Mouse (Mus musculus) ovary, postnatal 14 days (tissue): Measurements from ENCODE around the gene Cir1.
A peak's percentile ranks its signal among the peaks of the same experiment; 100 is the strongest.

ENCODE experiments used
- DNase-seq: peaks from one replicate; pipeline ENCODE4 v3.0.0; 2022; ENCODE audit warnings: low spot score

The Cir1 gene

DNA sequence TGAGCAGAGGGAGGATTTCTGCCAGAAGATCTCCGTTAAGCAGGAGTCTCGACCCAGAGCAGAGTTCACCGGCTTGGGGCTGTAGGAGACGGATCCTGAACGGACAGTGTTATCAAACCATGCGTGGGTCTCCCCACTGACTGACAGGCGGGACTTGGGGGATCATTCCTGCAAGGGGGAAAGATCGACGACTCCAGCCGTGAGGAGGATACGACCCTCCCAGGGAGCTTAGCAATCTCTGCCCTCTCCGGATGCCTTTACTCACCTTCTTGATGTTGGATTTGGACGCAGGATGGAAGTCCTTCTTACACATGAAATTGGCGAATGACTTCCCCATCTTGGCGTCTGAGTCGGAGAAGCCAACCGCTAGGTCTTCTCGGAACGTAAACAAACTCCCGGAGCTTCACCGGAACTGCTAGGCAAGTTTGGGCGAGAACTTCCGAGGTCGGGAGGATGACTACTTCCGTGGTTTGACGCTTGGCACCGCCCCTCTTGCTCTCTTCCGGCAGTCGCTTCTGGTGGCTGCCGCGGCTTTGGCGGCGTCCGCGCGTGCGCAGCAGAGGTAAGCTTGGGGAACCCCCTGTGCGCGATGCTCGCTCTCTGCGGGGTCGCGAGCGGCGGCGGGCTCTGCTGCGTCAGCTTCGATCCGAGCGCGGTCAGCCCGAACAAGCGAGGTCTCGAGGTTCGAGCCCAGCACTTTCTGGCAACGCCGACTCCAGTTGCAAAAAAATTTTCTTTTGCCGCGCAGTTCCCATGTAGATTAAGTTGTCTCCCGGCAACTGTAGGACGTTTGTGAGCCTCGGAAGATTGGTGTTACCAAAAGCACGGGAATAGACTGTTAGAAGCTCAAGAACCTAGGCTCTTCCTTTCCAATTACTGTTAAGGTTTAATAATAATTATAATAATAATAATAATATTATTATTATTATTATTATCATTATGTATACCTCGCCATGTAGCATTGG, at the start of gene Cir1, which contains the start of gene Scrn3:
Gene Cir1, minus strand, starts transcription at position 550 of the 965 bp plus-strand sequence.
Gene Scrn3, plus strand, starts transcription at position 450 of the 965 bp plus-strand sequence.
- DNase-seq = peak; percentile 86

DNA sequence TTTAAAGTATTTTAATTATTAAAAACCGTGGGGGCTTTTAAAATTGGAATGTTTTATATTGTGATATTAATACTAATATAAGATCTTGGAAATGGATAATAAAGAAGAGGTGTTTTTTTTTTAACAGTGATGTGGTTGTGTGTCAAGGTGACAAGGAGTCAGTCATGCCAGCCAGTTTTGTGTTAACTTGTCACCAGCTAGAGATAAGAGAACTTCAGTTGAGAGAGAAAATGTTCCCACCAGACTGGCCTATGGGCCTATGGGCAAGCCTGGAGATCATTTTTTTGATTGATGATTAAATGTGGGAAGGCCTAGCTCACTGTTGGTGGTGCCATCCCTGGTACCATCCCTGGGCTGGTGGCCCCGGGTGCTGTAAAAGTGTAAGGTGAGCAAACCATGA, 48.0 kb upstream of the Cir1 start:
- DNase-seq = no peak

DNA sequence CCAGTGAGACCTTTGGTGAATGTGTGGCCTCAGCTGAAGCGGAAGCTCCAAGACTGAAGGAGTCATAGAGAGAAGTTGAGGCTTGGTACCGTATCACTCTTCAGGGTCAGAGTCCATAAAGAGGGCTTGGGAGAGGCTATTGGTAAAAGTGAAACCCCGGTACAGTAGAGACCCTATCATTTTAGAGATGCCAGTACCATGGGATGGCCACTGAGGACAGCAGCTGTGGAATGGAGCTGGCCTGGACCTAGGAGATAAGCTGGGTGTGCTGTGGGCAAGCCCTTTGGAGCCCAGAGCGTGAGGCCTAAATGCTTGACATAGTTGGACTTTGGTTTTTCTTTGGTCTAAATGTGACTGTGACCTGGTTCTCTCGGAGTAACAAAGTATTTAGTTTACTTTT, 47.4 kb upstream of the Cir1 start:
- no peak for DNase-seq

DNA sequence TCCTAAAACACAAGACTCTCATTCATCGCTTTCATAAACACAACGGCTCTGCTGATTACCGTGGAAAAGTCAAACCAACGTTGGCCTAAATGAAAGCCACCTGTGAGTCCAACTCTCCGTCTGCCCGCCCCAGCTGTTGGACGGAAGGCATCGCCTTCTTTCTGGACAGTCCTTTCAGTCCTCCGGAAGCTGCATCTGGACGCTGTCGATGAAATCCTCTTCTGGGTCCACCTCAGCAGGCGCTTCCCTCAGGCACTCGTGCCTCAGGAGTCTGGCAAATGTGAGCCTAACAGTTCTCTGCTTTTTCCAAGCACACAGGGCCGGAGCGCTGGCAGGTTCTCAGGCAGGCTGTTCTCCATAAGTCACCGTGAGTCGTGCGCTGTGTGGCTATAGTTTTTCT, 44.5 kb upstream of the Cir1 start:
- DNase-seq = no peak

DNA sequence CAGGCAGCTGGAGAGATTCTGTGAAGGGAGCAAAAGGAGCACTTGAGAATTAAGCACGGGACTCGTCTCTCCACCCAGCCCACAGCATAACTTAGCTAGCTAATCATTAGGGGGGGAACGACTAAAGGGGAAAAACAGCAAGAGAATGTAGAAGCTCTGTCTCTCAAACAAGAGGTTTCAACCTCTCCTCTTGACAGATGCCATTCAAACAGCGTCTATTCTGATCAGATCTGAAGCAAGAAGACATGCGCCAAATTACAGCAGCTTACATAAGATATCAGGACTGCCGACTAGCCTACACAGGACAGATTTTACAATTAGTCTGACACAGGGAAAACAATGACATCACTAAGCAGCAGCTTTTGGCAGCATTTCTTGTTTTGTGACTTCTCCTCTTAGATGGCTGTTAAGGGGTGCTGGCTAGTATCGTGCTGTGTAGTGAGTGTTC, 39.5 kb upstream of the Cir1 start:
- DNase-seq = no peak

DNA sequence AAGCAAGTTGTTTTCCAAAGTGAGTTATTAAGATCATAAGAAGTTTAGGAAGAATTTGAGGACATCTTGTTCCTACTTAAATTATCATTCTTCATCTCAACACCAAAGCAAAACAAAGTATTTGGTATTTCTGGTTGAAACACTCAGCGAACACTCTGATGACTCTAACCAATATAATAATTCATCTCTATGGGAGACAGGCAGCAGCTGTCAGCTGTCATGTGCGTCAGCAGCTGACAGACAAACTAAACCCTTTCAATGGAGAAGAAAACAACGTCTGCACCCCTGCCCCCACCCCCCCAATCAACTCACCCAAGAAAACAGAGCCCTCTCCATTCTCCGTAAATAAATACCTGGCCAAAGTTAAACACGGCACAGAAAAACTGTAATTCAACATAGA, 39.0 kb upstream of the Cir1 start:
- DNase-seq = no peak

DNA sequence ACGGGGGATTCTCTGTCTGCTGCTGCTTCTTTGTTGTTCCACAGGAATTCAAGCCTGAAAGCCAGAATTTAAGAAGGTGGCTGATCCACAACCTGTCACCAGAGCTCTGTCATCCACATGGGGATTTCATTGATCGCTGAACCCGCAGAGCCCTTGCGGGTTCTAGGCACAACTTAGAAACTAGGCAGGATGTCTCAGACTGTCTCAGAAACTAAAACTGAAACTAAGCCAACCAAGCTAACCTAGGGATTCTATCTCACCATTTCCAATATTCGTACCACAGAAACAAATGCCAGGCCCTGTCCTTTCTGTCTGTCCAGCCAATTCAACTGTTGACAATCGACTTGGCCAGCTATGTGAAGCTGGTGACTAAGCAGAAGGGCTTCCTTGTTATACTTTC, 35.7 kb upstream of the Cir1 start:
- DNase-seq = no peak

DNA sequence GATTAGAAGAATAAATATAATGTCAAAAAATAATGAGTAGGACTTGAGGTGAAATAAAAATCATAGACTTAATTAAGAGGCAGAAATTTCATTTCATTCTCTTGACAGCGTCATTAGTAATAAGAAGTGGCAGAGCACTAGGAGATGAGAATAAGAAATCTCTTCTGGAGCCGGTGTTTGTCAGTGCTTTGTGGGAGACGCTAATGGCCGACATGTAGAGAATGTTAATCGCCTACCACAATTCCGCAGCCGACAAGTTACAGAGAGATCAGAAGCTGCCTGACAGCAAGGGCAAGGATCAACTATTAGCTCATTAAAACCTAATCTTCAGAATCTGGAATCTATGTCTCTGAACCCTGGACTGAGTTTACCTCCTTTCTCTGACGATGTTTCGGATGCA, 35.3 kb upstream of the Cir1 start:
- no peak for DNase-seq

DNA sequence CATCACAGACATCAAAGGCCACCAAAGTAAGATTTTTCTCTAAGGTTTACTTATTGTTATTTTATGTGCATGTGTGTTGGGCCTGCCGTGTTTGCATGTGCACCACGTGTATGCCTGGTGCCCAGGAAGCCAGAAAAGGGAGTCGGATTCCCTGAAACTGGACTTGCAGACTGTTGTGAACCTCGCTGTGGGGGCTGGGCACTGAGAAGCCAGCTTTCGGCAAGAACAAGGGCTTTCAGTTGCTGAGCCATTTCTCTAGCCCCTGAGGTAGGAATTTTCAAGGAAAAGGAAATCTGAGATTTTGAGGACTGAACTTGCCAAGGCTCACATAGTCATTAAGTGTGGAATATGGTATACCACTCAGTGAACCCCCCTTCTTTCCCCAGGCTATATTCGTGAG, 34.6 kb upstream of the Cir1 start:
- no peak for DNase-seq

DNA sequence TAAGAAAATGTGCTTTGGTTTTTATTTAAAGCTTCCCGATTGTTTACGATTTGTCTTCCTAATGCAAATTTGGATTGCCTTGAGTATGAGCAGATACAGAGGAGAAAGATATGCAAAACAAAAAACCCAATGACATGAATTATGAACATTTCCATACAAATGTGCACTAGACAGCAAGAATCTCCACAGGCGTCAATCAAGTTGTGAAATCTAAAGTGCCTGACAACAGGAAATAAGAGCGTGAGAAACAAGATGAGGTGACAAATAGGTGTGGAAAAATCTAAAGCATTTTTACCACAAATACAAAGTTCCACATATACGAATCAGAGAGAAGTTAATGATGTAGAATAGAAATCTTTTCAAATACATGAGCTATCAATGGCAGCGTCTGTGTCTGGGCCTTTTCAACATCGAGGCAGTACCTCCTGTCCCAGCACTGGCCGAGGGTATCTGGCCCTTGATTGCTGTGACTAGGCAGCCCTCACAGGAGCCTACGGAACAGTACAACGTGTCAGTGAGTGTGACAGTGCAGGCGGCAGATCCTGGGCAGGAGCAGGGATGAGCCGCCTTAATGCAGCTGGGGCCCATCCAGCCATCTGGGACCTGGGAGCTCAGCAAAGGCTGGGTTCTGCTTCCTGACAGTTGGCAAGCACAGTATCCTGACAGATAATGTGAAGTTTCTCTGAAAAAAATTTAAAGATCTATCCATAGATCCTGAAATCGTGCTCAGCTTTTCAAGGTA, 34.0 kb upstream of the Cir1 start:
- no peak for DNase-seq

DNA sequence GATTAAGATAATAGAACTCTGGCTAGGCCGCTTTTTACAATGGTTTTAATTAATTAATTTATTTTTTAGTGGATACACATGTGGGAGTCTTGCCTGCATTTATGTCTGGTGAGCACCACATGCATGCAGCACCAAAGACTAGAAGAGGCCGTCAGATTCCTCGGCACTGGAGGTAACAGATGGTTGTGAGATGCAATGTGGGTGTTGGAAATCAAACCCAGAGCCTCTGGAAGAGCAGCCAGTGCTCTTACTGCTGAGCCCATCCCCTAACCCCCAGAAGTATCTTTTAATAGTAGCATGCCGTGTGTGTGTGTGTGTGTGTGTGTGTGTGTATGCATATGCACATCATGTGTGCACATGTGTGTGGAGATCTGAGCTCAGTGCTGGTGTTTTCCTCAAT, 32.7 kb upstream of the Cir1 start:
- DNase-seq = no peak

DNA sequence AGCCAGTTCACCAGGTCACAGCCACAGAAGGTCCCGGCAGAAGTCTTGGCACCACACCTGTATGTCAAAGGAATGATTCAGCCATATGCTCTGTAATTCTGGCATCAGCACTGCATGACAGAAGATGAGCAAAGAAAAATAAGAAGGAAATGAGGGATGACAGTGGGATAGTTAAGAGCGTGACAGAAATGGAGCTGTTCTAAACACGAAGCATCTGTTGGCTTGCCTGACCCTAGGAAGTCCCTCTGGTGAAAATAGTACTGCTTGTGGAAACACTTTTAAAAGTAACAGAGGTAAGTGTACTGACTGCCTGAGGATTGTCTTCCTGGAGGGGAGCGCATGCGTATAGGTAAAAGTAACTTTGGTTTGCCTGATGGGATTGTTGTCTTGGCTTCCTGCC, 31.2 kb upstream of the Cir1 start:
- no peak for DNase-seq

DNA sequence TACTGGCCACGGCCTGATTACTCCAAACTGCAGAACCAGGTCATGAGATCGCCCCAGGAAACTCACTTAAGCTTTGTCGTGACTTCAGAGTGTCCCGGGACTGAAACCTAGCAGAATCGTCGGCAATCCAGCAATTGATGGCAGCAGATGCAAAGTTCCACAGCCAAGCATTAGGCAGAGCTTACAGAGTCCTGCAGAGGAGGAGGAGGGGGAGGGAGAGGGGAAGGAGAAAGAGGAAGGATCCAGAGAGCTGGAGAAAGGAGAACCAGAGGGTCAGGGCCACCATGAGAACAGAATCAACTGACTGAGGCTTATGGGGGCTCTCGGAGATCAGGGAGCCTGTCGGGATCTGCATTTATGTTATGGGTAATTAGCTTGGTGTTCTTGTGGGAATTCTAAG, 25.9 kb upstream of the Cir1 start:
- DNase-seq = no peak

DNA sequence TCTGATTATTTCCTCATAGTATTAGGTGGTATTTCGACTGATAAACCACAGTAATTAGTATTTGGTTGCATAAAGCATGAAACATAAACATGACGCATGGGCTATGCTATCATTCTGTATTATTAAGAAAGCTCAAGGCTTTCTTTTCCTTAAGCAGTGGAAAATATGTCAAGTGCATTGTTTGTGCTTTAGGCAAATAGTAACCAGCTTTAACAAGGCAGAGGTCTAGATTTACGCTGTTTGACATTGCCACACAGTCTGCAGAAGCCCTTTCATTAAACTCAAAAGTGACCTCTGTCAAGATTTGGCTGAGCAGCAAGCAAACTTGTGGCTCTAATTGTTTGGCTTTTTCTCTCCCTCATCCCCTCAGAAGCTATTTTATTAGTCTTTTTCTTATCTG, 23.4 kb upstream of the Cir1 start:
- no peak for DNase-seq

DNA sequence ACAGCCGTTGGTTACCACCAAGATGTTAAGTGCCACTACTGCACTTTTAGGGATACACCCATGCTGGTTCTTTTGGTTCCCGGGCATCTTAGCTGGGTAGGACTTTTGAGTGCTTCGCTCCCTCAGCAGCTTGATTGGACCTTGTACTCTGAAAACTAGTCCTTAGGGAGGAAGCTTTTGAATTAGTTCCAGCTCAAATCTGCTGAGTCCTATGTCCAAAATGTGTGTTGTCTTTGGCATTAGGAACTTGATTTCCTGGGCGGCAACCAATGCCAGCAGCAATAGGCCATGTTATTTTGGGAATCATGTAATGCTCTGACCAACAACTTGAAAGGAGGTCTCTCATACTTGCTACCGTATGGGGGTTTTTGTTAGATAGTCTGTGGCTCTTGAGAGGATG, 13.4 kb upstream of the Cir1 start:
- no peak for DNase-seq

DNA sequence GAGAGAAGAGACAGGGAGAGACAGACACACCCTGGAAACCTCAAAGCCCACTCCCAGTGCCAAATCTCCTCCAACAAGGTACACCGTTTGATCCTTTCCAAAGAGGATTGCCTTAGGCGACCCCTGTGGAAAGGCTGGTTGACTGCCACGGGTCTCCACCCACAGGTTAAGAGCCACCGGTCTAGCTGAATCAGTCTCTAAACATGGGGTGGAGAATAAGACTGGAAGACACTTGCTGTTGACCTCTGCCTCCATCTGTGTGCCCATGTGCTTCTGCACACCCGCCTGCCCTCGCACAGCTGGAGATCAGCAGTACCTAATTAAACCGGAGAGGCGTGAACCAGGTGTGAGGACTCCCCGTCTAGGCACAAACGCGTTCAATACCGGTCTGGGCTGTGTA, 10.5 kb upstream of the Cir1 start:
- no peak for DNase-seq

DNA sequence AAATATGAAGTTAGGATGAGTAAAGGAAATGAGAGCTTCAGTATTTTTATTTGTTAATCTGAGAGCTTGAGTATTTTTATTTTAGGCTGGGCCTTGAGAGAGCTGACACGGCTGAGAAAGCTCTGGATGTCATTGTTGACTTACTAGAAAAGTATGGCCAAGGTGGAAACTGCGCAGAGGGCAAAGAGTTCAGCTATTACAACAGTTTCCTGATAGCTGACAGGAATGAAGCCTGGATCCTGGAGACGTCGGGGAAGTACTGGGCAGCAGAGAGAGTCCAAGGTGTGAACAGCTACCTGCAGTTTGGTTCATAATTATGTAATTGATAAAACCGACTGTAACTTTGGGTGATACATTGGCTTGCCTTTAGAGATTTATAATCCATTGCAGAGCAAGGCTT, 6.7 kb upstream of the Cir1 start:
- no peak for DNase-seq

DNA sequence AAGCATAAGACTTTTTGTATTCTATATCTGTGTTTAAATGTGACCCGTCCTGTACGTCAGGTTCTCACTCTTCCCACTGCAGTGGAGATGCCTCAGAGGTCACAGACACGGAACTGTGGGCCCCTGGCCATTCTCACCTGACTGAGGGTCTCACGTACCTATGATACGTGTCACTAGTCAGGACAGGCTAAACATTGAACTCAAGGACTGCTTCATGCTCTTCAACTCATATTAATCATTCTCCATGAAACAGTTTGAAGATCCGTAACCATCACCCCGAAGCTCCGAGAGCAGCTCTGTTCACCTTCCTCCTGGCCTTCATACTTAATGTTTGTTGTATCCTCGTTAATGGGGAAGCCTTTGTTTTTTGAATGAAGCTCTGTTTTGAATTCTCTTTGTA, 4.9 kb upstream of the Cir1 start:
- no peak for DNase-seq

DNA sequence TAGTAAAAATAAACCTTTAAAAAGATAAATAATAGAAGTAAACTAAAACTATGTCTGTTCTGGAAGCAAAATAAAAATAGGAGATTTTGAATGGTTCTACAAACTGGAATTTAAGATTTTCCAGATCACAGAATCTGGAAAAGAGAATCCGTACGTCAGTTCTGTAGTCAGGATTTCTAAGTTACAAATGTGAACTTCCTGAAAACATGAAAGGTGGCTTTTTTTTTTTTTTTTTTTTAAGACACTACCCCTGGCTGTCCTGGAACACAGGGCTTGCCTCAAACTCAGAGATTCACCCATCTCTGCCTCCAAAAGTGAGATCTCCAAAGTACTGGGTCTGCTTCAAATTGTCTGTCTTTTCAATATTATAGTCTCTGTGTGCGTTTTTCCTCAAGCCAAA, 1.8 kb upstream of the Cir1 start:
- no peak for DNase-seq

DNA sequence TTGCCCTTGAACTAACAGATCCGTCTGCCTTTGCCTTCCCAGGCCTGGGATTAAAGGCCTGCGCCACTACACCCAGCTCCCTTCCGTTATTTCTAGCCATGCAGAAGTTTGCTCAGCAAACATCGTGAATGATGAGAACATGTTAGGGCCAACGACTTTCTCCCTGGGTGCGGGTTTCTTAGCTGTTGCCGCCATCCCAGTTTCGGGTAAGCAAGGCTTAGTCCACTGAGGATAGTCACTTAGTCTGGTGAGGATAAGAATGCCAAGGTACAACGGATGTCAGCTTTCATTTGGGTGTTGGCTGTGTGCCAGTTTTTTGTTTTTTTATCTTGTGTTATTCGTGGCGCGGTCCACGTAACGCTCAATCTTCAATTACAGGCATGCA, 608 bp upstream of the Cir1 start:
- DNase-seq = peak; percentile 42

DNA sequence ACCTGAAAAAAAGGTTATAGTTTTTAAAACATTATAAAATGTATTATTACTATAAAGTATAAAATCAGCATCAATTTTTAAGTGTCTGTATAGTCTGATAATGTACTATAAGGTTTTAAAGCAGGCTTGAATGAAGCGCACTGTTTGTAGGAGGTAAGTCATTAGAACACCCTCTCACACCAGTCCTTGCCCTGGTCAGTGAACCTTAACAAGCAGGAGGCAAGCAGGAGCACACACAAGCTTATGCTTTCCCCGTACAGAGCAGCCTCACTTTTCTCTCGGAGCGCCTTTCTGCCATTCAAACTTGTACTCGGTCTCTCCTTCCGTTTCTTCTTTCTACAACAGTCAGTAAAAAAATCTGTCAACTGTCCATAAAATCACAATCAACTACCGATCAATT, 6.5 kb downstream of the Cir1 start:
- DNase-seq = no peak

DNA sequence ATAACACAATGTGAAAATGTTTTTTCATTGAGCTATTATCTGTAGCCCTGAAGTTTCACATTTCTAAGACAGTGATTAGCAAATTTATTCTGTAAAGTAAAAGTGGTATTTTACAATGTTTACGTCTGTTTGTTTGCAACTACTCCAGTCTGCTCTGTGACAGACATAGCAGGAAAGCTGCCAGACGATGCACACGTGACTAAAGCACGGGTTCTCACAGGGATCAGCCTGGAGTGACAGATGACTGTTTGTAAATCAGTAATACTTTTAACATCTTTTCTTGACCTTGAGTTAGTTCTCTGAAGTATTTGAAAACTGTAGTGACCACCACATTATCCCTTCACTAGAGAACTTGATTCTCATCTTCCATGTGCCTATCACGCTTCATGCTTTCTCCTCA, 8.0 kb downstream of the Cir1 start:
- DNase-seq = no peak

DNA sequence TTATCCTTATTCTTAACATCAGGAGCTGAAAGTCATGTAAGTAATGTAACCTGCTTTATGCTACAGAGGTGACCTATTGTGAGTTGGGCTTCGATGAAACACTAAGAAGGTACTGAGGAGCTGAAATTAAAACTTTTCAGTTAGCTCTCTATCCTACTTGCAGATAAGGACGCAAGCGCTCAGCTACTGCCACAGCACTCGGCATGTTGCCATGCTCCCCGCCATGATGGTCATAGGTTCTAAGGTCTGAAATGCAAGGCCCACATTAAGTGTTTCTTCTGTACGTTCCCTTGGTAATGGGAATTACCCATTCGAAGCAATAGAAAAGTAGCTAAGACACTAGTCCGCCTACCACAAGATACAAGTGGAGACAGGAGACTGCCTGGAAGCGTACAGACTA, 9.8 kb downstream of the Cir1 start:
- DNase-seq = no peak
